Mouse (Mus musculus) mouse trophoblast stem cell (cell line): ENCODE measurements around the gene Sec24a.

Experiments
- in situ Hi-C, 2 experiments: fragments of 300-500 bp; cut with MseI, MboI; formaldehyde crosslinking; loops; 2 replicates in 1 of 2; 3 replicates in 1 of 2; pipeline ENCODE4 v1.15.1; 2025

The Sec24a gene

DNA sequence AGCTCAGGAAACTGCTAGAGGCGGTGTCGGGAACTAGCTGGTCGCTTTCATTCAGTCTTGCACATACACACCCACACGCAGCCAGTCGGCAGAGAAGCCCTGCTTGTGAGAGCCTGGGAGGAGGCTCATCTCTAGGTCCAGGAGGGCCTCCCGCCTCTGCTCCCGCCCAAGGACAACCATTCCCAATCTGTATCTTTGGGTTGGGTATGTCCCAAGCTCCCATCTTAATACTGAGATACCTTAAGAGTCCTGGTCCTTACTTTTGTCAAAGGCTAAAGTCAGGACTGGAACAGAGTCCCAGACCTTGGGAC is 113.6 kb downstream of the Sec24a start:
- in situ Hi-C loops = no loop called here

GRCm38 (mm10) chr11:51649111-51649888 is 114.1 kb downstream of the Sec24a start:
- in situ Hi-C loops = no loop called here

DNA sequence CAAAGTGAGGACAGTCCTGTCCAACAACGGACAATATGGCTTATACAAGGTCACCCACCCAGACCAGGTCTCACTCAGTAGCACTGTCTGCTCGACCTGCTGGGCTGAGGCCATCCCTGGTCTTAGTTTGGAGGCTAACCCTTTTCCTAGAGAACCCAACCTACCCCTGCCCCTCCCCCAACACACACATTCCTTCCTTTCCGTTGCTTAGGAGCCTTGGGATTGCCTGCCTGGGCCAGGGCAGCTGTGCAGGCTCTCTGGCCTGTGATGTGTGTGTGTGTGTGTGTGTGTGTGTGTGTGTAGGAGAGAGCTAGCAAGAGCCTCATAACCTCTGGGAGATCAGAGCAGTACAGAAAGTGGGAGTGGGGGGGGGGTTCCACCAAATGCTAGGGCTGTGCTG is 114.9 kb downstream of the Sec24a start:
- in situ Hi-C loops = no loop called here

GRCm38 (mm10) chr11:51646751-51647667 is 116.4 kb downstream of the Sec24a start:
- in situ Hi-C loops = no loop called here

DNA sequence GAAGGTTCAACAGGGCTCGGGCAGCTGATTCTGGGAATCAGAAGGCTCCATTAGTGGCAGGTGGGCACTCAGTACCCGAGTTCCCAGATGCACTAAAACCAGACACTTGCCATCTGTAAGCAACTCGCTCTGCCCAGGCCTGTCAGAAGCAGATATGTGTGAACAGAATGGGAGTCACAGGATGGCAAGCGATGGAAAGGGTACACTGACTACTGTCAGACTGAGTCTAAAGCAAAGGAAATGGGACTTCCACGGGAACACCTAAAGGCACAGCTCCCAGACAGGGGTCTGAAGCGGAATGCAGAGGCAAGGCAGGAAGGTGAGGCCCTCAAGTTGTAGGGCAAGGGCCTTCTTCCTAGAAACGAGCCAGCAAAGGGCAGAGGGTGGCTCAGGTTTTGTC is 117.2 kb downstream of the Sec24a start:
- in situ Hi-C loops = no loop called here

- in situ Hi-C loops = no loop called here
These were observed 118.1 kb downstream of the Sec24a start for GRCm38 (mm10) chr11:51645293-51645692.

- in situ Hi-C loops = no loop called here
These were observed 119.2 kb downstream of the Sec24a start for GRCm38 (mm10) chr11:51644217-51644616.

DNA sequence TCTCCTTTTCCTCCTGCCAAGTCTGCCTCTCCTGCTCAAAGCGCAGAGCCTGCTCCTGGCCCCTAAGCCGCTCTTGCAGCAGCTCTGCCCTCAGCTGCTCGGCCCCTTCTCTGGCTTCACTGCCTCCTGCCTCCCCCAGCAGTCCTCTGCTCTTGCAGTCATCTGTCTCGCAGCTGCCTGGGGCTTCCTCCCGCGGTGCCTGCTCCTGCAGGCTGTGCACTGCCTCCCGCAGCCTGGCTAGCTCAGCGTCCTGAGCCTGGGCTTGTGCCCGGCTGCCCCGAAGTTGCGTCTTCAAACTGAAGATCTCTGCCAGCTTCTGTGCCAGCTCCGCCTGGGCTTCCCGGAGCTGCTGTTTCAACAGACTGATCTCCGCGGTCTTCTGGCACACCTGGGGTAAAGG is 119.7 kb downstream of the Sec24a start:
- in situ Hi-C loops = no loop called here

DNA sequence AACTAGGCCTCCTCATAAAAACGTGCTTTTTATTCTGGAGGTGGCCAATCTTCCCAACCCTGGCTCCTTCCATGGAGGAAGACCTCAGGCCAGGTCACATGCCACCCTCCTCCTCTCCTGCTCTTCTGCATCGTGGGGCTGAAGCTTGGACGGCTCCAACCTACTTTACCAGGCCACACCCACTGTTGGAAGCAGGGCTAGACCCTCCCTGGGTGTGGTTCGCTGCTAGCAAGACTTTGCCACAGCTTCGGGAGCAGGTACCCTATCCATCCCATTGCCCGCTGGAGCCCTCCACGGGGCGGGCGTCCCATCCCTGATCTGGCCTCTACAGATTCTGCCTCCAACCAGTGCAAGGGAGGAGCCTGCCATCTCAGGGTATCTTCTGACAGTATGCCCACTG is 120.2 kb downstream of the Sec24a start:
- in situ Hi-C loops = no loop called here
